Mouse (Mus musculus) CH12.LX (cell line): Measurements from ENCODE around the gene Mettl7b. TPM values are rescaled to one million over a fixed set of nuclear protein-coding genes. Genes with fewer than 3 reads are reported as not detected.

Experiments used
- DNase-seq: peaks from one replicate; pipeline ENCODE4 v3.0.0-alpha.2; 2013; ENCODE audit errors: extremely low read depth
- H3K27ac ChIP-seq: 2 replicates; pipeline ENCODE4 v1.5.1; 2012; ENCODE audit warnings: low read depth, mild to moderate bottlenecking, control low read depth, moderate library complexity; ENCODE audit not compliant: insufficient read depth
- H3K27me3 ChIP-seq: replicated peaks from 2 replicates; pipeline ENCODE3; 2012; ENCODE audit warnings: inconsistent platforms
- H3K36me3 ChIP-seq, 2 experiments: replicated peaks in 1 of 2; 2 replicates each; pipeline versions ENCODE3 to v1.6.1; 2012; ENCODE audit warnings: inconsistent platforms in 1 of 2, low read length in 1 of 2, mild to moderate bottlenecking in 1 of 2, mixed read lengths in 1 of 2, moderate library complexity in 1 of 2; ENCODE audit not compliant: control insufficient read depth in 1 of 2, insufficient read depth in 1 of 2
- H3K4me1 ChIP-seq, 2 experiments: 2 replicates each; pipeline ENCODE4 v1.6.1; 2012; ENCODE audit warnings: inconsistent platforms in 1 of 2, moderate library complexity in 1 of 2; ENCODE audit not compliant: insufficient read depth in 2 of 2, control insufficient read depth in 1 of 2
- H3K4me2 ChIP-seq: 2 replicates; pipeline ENCODE4 v1.6.1; 2012; ENCODE audit warnings: low read depth, mild to moderate bottlenecking, control low read depth; ENCODE audit not compliant: poor library complexity, insufficient read depth, severe bottlenecking
- H3K4me3 ChIP-seq, 3 experiments: fragments of 150-350 bp in 1 of 3; sonication (generic) in 1 of 3; replicated peaks in 1 of 3; 2 replicates each; pipeline versions ENCODE3 to v1.5.1; 2011 to 2012; ENCODE audit warnings: low read depth in 2 of 3, low read length in 2 of 3, mild to moderate bottlenecking in 2 of 3, moderate library complexity in 2 of 3, control low read depth in 1 of 3, improper control_type of control experiment in 1 of 3, inconsistent platforms in 1 of 3, mixed read lengths in 1 of 3; ENCODE audit not compliant: poor library complexity in 1 of 3
- H3K79me2 ChIP-seq: replicated peaks from 2 replicates; pipeline ENCODE4 v1.6.1; 2012; ENCODE audit warnings: mild to moderate bottlenecking, moderate library complexity; ENCODE audit not compliant: control insufficient read depth, poor library complexity, insufficient read depth, severe bottlenecking; ENCODE audit errors: extremely low read depth
- H3K9ac ChIP-seq: 2 replicates; pipeline ENCODE4 v1.6.1; 2012; ENCODE audit warnings: low read depth, mild to moderate bottlenecking, control low read depth, moderate library complexity; ENCODE audit not compliant: insufficient read depth
- H3K9me3 ChIP-seq: replicated peaks from 2 replicates; pipeline ENCODE3; 2012; ENCODE audit warnings: low read length, inconsistent platforms, mixed read lengths
- BHLHE40 ChIP-seq: IDR thresholded peaks from 2 replicates; pipeline ENCODE4 v1.6.1; 2011; ENCODE audit warnings: mild to moderate bottlenecking, low read depth, low read length, improper control_type of control experiment
- CHD1 ChIP-seq: IDR thresholded peaks from 2 replicates; pipeline ENCODE4 v1.6.1; 2012; ENCODE audit warnings: low read depth, low read length, improper control_type of control experiment, inconsistent platforms
- CHD2 ChIP-seq: IDR thresholded peaks from 2 replicates; pipeline ENCODE4 v1.6.1; 2011; ENCODE audit warnings: low read length, improper control_type of control experiment
- CTCF ChIP-seq, 2 experiments: IDR thresholded peaks in 1 of 2; conservative IDR thresholded peaks in 1 of 2; 2 replicates each; pipeline ENCODE4 v1.5.1; 2011 to 2012; ENCODE audit warnings: low read depth in 2 of 2, low read length in 2 of 2, improper control_type of control experiment in 1 of 2, inconsistent platforms in 1 of 2, mild to moderate bottlenecking in 1 of 2, moderate library complexity in 1 of 2
- EP300 ChIP-seq: IDR thresholded peaks from 2 replicates; pipeline ENCODE4 v1.6.1; 2011; ENCODE audit warnings: low read length, improper control_type of control experiment
- HCFC1 ChIP-seq: IDR thresholded peaks from 2 replicates; pipeline ENCODE4 v1.6.1; 2012; ENCODE audit warnings: low read depth, mild to moderate bottlenecking, inconsistent platforms, low read length, improper control_type of control experiment
- IRF4 ChIP-seq: IDR thresholded peaks from 2 replicates; pipeline ENCODE4 v1.6.1; 2014; ENCODE audit warnings: low read depth, mild to moderate bottlenecking, inconsistent platforms, low read length, improper control_type of control experiment
- JUND ChIP-seq: conservative IDR thresholded peaks from 2 replicates; pipeline ENCODE4 v1.6.1; 2011; ENCODE audit warnings: low read depth, low read length, improper control_type of control experiment
- MAFK ChIP-seq: IDR thresholded peaks from 2 replicates; pipeline ENCODE4 v1.6.1; 2011; ENCODE audit warnings: low read length, improper control_type of control experiment; ENCODE audit not compliant: insufficient replicate concordance
- MAX ChIP-seq: IDR thresholded peaks from 2 replicates; pipeline ENCODE4 v1.6.1; 2011; ENCODE audit warnings: low read length, improper control_type of control experiment
- MAZ ChIP-seq: IDR thresholded peaks from 2 replicates; pipeline ENCODE4 v1.6.1; 2012; ENCODE audit warnings: low read depth, mild to moderate bottlenecking, inconsistent platforms, low read length, improper control_type of control experiment, moderate library complexity
- MXI1 ChIP-seq: IDR thresholded peaks from 2 replicates; pipeline ENCODE4 v1.6.1; 2011; ENCODE audit warnings: mild to moderate bottlenecking, low read depth, low read length, improper control_type of control experiment
- NRF1 ChIP-seq: IDR thresholded peaks from 2 replicates; pipeline ENCODE4 v1.6.1; 2014; ENCODE audit warnings: low read depth, mild to moderate bottlenecking, inconsistent platforms, low read length, improper control_type of control experiment, moderate library complexity
- PAX5 ChIP-seq: IDR thresholded peaks from 2 replicates; pipeline ENCODE4 v1.6.1; 2012; ENCODE audit warnings: low read length, inconsistent platforms, mixed read lengths
- POLR2A ChIP-seq: IDR thresholded peaks from 2 replicates; pipeline ENCODE4 v1.6.1; 2011; ENCODE audit warnings: low read depth, mild to moderate bottlenecking, improper control_type of control experiment, low read length
- POLR2AphosphoS2 ChIP-seq: IDR thresholded peaks from 2 replicates; pipeline ENCODE4 v1.6.1; 2011; ENCODE audit warnings: low read depth, low read length, improper control_type of control experiment
- RAD21 ChIP-seq: IDR thresholded peaks from 2 replicates; pipeline ENCODE4 v1.6.1; 2011; ENCODE audit warnings: low read depth, mild to moderate bottlenecking, low read length, improper control_type of control experiment, moderate library complexity
- RCOR1 ChIP-seq: conservative IDR thresholded peaks from 2 replicates; pipeline ENCODE4 v1.6.1; 2012; ENCODE audit warnings: low read depth, mild to moderate bottlenecking, inconsistent platforms, low read length, improper control_type of control experiment
- SIN3A ChIP-seq: IDR thresholded peaks from 2 replicates; pipeline ENCODE4 v1.6.1; 2012; ENCODE audit warnings: low read length, improper control_type of control experiment, inconsistent platforms
- SMC3 ChIP-seq: IDR thresholded peaks from 2 replicates; pipeline ENCODE4 v1.6.1; 2011; ENCODE audit warnings: low read depth, low read length, improper control_type of control experiment
- USF1 ChIP-seq: IDR thresholded peaks from 2 replicates; pipeline ENCODE4 v1.6.1; 2014; ENCODE audit warnings: low read depth, mild to moderate bottlenecking, inconsistent platforms, low read length, improper control_type of control experiment
- USF2 ChIP-seq: conservative IDR thresholded peaks from 2 replicates; pipeline ENCODE4 v1.6.1; 2011; ENCODE audit warnings: low read depth, low read length, improper control_type of control experiment
- ZNF384 ChIP-seq: IDR thresholded peaks from 2 replicates; pipeline ENCODE4 v1.6.1; 2012; ENCODE audit warnings: low read depth, low read length, improper control_type of control experiment, inconsistent platforms
- dilution Hi-C: fragments of 300-500 bp; cut with MboI; formaldehyde crosslinking; loops from 2 replicates; pipeline ENCODE4 v1.14.3; 2020; ENCODE audit warnings: low sequenced_read_pairs; ENCODE audit not compliant: extremely low pct_unique_long_range_greater_than_20kb, extremely low pct_ligation_motif_present
- in situ Hi-C: fragments of 300-500 bp; cut with MboI; formaldehyde crosslinking; loops from 3 replicates; pipeline ENCODE4 v1.14.3; 2019; ENCODE audit warnings: low sequenced_read_pairs, low pct_ligation_motif_present, low pct_unique_long_range_greater_than_20kb, mixed read lengths
- polyA plus RNA-seq: library from polyadenylated mRNA; unstranded; fragments of >175 nt; gene quantifications from 2 replicates; pipeline ENCODE4 v1.2.1, GENCODE M21; 2012; ENCODE audit warnings: low read depth; ENCODE audit not compliant: insufficient read length
- total RNA-seq, 2 experiments: library from RNA; depleted of rRNA; stranded (reverse); fragments of 300-350 nt in 1 of 2; fragments of >200 nt in 1 of 2; gene quantifications; 2 replicates each; pipeline ENCODE4 v1.2.3; 2012 to 2014

Mettl7b gene
- total and polyA plus RNA-seq, 3 experiments, result not detected

- peaks cover 6 to 21% of the 10 kb centered on the region in 2 experiments for H3K4me1 ChIP-seq
- no peaks in the 10 kb centered on the region for H3K9me3 ChIP-seq
- TF ChIP-seq EP300 (no peak), SMC3 (no peak), JUND (no peak), HCFC1 (no peak), MXI1 (no peak), MAZ (no peak), IRF4 (no peak), RCOR1 (no peak), BHLHE40 (no peak), CHD2 (no peak), NRF1 (no peak)
- TF ChIP-seq, all 38 proteins: peak for 0
- Histone ChIP-seq H3K27ac (no peak overlapping the region), H3K27me3 (no peaks in the 10 kb centered on the region), H3K9ac (no peak overlapping the region), H3K79me2 (no peaks in the 10 kb centered on the region), H3K4me3 (no peak overlapping the region), H3K36me3 (peaks cover 11 to 48% of the 10 kb centered on the region in 2 experiments), H3K4me2 (no peak overlapping the region)
- in situ Hi-C loops (no loop called here), dilution Hi-C loops (no loop called here)
- DNase-seq, result no peak
Observed at GRCm38 (mm10) chr10:128920736-128921161, 40.0 kb downstream of the Mettl7b start.

- H3K36me3 ChIP-seq, result peaks cover 11 to 48% of the 10 kb centered on the region in 2 experiments
- dilution Hi-C loops, result no loop called here
- no peak for DNase-seq
- H3K27ac ChIP-seq, result no peak overlapping the region
- peaks cover 6 to 21% of the 10 kb centered on the region in 2 experiments for H3K4me1 ChIP-seq
- no peak overlapping the region for H3K4me2 ChIP-seq
- H3K27me3 ChIP-seq, result no peaks in the 10 kb centered on the region
- in situ Hi-C loops, result no loop called here
- no peak overlapping the region for H3K9ac ChIP-seq
- no peaks in the 10 kb centered on the region for H3K79me2 ChIP-seq
- no peak overlapping the region for H3K4me3 ChIP-seq
- no peaks in the 10 kb centered on the region for H3K9me3 ChIP-seq
- TF ChIP-seq IRF4, result no peak
- TF ChIP-seq USF2, result no peak
- no peak for TF ChIP-seq PAX5
- no peak for TF ChIP-seq POLR2AphosphoS2
- no peak for TF ChIP-seq POLR2A
- no peak for TF ChIP-seq RCOR1
- TF ChIP-seq CHD1, result no peak
- TF ChIP-seq USF1, result no peak
- no peak for TF ChIP-seq MXI1
- TF ChIP-seq SIN3A, result no peak
- no peak for TF ChIP-seq CTCF (conservative IDR thresholded peaks at IDR 0.05 in 1 of 2, IDR thresholded peaks at IDR 0.05 in 1 of 2; ENCODE audit: low read depth in 2 of 2, low read length in 2 of 2)
- no peak for TF ChIP-seq CHD2
- no peak for TF ChIP-seq MAZ
- TF ChIP-seq MAX, result no peak
- no peak for TF ChIP-seq JUND
- TF ChIP-seq ZNF384, result no peak
- TF ChIP-seq MAFK, result no peak
- TF ChIP-seq BHLHE40, result no peak
- TF ChIP-seq RAD21, result no peak
Observed at GRCm38 (mm10) chr10:128919966-128920365, 40.8 kb downstream of the Mettl7b start.
